Mouse (Mus musculus): Measurements from ENCODE around the gene Vmn2r4.
"Not testable (repeated sequence)": the region's sequence is repeated elsewhere in the genome, so short reads cannot be mapped to it uniquely, and the experiment has no call there.

The Vmn2r4 gene

DNA sequence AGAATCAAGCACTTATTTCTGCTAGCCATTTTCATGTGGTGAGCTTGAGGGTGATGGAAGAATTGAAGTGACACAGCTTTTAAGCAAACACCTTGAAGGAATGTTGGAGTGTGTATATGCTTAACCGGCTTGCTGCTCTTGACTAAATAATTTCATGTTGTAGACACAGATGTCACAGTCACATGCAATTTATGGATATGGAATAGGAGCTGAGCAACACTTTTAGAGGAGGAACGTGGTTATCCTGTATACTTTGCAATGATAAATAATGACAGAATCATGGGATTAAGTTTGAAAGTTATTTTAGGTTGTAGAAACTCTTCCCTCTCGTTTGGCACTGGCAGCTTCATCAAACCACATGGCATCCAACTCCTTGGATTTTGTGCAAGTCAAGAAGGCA is at the start of gene Vmn2r4:
TSS of gene Vmn2r4 (minus strand) at position 101 of the 400 bp plus-strand sequence.
- in situ Hi-C loops (cut with MboI; ENCODE audit: unreplicated experiment in 2 of 2): not testable (repeated sequence)

DNA sequence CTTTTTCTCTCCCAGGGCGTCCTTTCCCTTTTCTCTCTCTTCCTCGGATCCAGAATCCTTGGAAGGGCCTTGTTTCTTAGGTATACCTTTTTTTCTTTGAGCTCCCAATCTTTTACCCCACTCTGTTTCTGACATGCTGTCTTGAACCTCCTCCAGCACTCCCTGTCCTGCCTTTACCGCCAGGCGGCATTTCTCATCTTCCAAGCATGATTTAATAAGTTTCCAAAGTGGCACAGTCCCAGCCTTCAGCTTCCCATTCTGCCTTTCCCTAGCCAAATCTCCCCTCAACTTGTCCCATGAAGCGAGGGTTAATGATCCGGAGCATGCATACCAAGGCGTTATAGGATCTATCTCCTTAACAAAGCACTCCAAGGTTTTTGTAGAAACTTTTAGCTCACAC is 19.1 kb upstream of the Vmn2r4 start:
- in situ Hi-C loops (cut with MboI; ENCODE audit: unreplicated experiment in 2 of 2): not testable (repeated sequence)

DNA sequence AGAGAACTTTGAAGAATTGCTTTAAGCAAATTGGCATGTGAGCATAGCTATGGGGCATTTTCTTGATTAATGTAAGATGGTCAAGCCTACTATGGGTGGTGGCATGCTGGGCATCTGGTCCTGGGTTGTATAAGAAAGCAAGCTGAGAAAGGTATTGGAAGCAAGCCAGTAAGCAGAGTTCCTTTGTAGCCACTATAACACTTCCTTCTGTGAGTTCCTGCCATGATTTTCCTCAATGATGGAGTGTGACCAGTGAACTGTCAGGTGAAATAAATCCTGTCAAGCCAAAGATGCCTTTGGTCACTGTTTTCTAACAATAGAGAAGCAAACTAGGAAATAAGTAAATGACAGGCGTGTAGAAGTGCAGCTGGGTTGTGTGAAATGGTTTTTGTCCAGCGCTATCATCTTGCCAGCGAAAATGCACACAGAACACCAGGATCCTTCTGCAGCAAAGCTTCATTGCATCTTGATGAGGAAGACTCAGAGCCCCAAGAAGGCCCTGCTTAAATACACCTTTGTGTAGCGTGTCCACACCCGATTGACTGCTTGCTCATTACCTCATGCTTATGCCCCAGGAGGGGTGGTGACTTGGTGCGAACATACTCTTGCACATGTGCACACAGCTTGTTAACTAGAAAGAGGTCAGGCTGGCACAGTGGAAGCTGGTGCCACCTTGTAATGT is 13.1 kb upstream of the Vmn2r4 start:
- in situ Hi-C loops (cut with MboI; ENCODE audit: unreplicated experiment in 2 of 2): not testable (repeated sequence)

DNA sequence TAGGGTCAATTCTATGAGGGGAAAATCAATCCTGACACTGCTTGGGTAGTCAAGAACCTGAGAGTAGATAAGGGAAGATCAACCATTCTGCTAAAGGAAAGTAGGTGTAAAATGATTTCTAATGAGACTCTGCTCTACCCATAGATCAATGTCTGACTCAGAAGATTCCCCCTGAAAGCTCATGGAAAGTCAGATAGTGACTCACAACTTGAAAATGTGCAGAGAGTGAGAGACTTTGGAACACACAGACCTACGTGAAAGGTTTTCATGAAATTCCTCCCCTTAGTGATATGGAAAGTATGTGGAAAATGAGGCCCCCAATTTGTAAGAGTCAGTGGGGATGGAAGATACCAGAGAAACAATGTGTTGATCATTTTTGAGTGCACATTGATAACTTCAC is 7.0 kb upstream of the Vmn2r4 start:
- in situ Hi-C loops (cut with MboI; ENCODE audit: unreplicated experiment in 2 of 2): not testable (repeated sequence)

DNA sequence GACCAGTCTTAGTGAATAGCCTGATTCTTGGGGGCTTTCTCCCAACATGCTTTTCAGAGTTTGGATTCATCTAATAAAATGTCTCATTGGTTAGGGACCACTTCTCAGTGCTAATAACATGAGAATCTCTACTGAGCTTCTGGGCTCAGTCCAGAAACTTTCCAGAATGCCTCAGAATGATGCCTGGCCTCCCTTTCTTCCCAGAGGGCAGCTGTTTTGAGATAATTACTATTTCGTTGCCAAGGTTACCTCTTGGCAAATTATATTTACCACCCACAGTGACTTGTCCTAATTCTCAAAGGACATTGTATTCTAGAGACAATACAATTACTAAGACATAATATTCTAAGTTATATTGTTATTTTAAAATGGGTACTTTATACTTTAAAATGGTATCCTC is 2.3 kb upstream of the Vmn2r4 start:
- in situ Hi-C loops (cut with MboI; ENCODE audit: unreplicated experiment in 2 of 2): not testable (repeated sequence)

DNA sequence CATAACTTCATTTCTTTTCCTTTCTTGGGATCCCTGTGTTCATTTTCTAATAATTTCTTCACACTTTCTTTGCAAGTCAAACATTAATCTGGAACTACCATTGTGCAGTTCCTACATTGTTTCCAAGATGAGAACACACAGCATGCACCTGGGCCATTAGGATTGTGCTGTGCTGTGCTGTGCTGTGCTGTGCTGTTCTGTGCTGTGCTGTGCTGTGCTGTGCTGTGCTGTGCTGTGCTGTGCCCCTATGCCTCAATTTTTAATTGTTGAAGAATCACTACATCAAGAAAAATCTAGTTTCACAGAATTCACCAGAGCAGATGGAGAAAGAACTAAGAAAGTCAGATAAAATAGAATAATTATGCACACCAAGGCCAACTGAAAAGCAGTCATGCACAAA is 915 bp downstream of the Vmn2r4 start:
- in situ Hi-C loops (cut with MboI; ENCODE audit: unreplicated experiment in 2 of 2): not testable (repeated sequence)

DNA sequence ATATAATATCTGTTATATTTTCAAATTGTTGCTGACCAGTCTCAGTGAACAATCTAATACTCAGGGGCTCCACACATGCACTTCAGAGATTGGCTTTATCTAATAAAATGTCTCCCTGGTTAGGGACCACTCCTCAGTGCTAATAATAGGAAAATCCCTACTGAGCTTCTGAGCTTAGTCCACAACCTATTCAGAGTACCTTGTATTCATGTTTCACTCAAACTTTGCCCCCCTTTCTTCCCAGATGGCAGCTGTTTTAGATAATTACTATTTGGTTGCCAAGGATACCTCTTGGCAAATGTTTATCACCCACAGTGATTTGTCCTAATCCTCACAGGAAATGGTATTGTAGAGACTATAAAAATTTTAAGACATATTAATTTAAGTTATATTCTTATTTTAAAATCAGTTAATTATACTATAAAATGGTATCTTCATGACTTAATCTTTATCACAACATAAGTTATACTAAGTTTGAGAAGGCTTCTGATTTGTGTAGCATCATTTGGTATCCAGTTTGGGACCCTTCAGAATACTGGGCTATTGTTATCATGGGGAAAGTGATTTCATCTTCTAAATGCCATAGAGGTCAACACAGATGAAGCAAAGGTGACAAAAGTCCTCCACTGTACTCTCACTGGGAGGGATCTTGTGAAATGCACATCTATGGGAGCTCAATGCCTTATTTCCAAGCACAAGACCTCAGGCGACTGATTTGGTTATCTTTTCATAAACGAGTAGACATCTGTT is 55.7 kb downstream of the Vmn2r4 start:
- in situ Hi-C loops (cut with MboI; ENCODE audit: unreplicated experiment in 2 of 2): no loop called here
